Comparison of ENCODE assay signal across 9 mouse cellular contexts in the genomic region with DNA sequence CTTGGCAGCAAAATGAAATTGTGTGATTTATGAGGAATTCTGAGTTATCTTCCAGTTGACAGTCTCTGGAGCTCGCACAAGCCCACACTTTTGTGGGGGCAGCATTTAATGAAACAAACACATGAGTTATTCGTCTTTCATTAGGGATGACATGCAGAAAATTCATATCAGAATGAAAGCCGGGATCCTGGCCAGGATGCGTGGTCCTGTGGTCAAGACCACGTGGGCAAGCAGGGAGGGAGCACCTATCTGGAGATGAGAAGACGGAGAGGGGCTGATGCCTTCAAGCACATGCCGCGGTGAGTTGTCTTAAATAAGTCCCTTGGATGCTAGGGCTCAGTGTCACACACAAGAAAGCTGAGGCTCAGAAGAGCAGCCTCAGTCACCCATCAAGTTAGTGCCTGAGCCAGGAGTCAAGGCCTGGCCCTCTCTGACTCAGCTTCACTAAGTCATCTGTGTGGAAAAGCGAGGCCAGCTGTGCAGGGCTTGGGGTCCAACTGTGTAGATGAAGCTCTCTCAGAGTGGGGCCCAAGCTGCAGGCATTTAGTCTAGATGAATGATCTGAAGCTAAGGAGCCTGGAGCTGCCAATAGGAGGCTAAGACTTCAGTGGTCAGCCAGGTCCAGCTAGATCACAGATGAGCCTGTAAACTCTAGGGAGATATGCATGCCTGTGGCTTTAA.
DNase-seq lines count a peak whose midpoint lies in the region; ATAC-seq and TF ChIP-seq lines count a peak whose summit lies in the region.
"Had no signal": no experiment of that assay in that cellular context is flagged by ENCODE, and none has a peak within 500 bp of the region (broad histone marks: within the 10 kb centered on the region; RNA-seq: fewer than 3 reads in every experiment).

No protein-coding gene starts in this region.

- no peaks in the 10 kb centered on the region for H3K27me3 ChIP-seq in stomach, postnatal 0 days (ENCODE audit: control insufficient read depth, insufficient read depth, low read length)
- H3K27me3 ChIP-seq in hindbrain, embryonic 13.5 days: no peaks in the 10 kb centered on the region

- 62% methylated on average over 9 of the region's 9 CpGs for WGBS in stomach, postnatal 0 days
- 92% methylated on average over 9 of the region's 9 CpGs for WGBS in hindbrain, embryonic 13.5 days

- H3K4me2 ChIP-seq in stomach, postnatal 0 days (replicated peaks; ENCODE audit: low read depth): no peak overlapping the region
- H3K4me2 ChIP-seq in hindbrain, embryonic 13.5 days: no peak overlapping the region

- TF ChIP-seq CTCF in stomach, postnatal 0 days (IDR thresholded peaks at IDR 0.05; ENCODE audit: low read depth): no peak

- H3K9ac ChIP-seq in stomach, postnatal 0 days (ENCODE audit: low read length): no peak overlapping the region
- no peak overlapping the region for H3K9ac ChIP-seq in hindbrain, embryonic 13.5 days

- no peaks in the 10 kb centered on the region for H3K36me3 ChIP-seq in stomach, postnatal 0 days (ENCODE audit: control insufficient read depth, insufficient read depth, low read length)
- H3K36me3 ChIP-seq in hindbrain, embryonic 13.5 days: no peaks in the 10 kb centered on the region

- H3K4me3 ChIP-seq in stomach, postnatal 0 days (ENCODE audit: low read depth, low read length): no peak overlapping the region
- H3K4me3 ChIP-seq in hindbrain, embryonic 13.5 days: no peak overlapping the region
- H3K4me3 ChIP-seq: megakaryocyte, embryonic 14.5 days had no signal

- peaks cover 8% of the 10 kb centered on the region; the same call in 1 of the 2 replicates for H3K4me1 ChIP-seq in stomach, postnatal 0 days (replicated peaks; ENCODE audit: control insufficient read depth, insufficient read depth)
- peaks cover 16% of the 10 kb centered on the region for H3K4me1 ChIP-seq in hindbrain, embryonic 13.5 days (replicated peaks)

- peak overlapping the region; percentile 9; the same call in 1 of the 2 replicates for H3K27ac ChIP-seq in stomach, postnatal 0 days (replicated peaks)
- no peak overlapping the region for H3K27ac ChIP-seq in hindbrain, embryonic 13.5 days

- no peak for TF ChIP-seq EP300 in stomach, postnatal 0 days (optimal IDR thresholded peaks at IDR 0.05)

- peak; percentile 78 to 88 for DNase-seq in adrenal gland, adult (ENCODE audit: inconsistent age in 2 of 2, low spot score in 1 of 2)
- no peak for DNase-seq in adrenal gland, postnatal 4 days (ENCODE audit: low spot score in 2 of 2)
- DNase-seq in urinary bladder, postnatal 14 days (ENCODE audit: low spot score): peak; percentile 43
- DNase-seq in urinary bladder, postnatal 10 days (ENCODE audit: low spot score): no peak
- DNase-seq in heart, postnatal 4 days: peak; percentile 62
- no peak for DNase-seq in stomach, postnatal 0 days (ENCODE audit: low spot score)

- peak; percentile 31; the same call in 1 of the 2 replicates for ATAC-seq in stomach, postnatal 0 days (ENCODE audit: low FRiP score, low TSS enrichment)
- no peak for ATAC-seq in hindbrain, embryonic 13.5 days (ENCODE audit: low FRiP score)
- no peak for ATAC-seq in erythroblast, adult 5-6 weeks (replicated peaks; ENCODE audit: low FRiP score, poor library complexity, severe bottlenecking)

- H3K9me3 ChIP-seq in stomach, postnatal 0 days (ENCODE audit: control insufficient read depth, low read length): 0 out of 2 replicates have a peak, but pooled peaks cover 4% of the 10 kb centered on the region
- 0 out of 2 replicates have a peak, but pooled peaks cover 8% of the 10 kb centered on the region for H3K9me3 ChIP-seq in hindbrain, embryonic 13.5 days

Comparison
In these comparisons a context has a peak if more than half of its experiments do, and no peak if none do; other contexts are left out.
1. DNase-seq: peak in adrenal gland, adult (2 of 2), urinary bladder, postnatal 14 days (single experiment) and heart, postnatal 4 days (single experiment); none in adrenal gland, postnatal 4 days (0 of 2), urinary bladder, postnatal 10 days (single experiment) and stomach, postnatal 0 days (single experiment).